Mouse (Mus musculus): ENCODE data around the gene Tssk1. TPM values are rescaled to one million over a fixed set of nuclear protein-coding genes. Genes with fewer than 3 reads are reported as not detected.

Tssk1 gene
- polyA plus RNA-seq, 1 experiment from 2014 or later, result 0.04 TPM

DNA sequence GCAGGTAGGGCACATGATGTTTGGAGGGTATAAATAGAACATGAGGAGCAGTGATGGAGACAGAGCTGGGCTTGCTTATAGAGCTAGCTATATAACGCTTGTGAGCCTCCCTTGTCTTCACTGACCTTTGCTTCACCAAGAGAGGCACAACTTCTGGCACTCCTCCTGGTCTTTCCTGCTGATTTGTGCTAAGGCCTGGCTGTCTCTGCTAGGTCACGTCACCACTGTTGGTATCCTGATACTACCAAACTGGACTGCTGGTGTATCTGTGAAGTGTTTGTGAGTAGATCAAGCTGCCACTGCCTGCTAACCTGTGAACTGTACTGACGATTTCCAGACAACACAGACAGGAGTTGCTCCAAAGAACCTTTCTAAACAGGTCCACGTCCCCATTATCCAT lies 18.8 kb upstream of the Tssk1 start:
- Histone ChIP-seq H3K27ac (replicated peaks) (no peak overlapping the region), H3K27me3 (no peaks in the 10 kb centered on the region), H3K36me3 (peaks cover 14% of the 10 kb centered on the region), H3K9ac (no peak overlapping the region), H3K4me1 (replicated peaks) (no peaks in the 10 kb centered on the region), H3K4me3 (no peak overlapping the region), H3K4me2 (no peak overlapping the region), H3K9me3 (no peaks in the 10 kb centered on the region)
- WGBS, result 95% methylated on average over 4 of the region's 4 CpGs
- ATAC-seq (ENCODE audit: low FRiP score, low read depth), result no peak

DNA sequence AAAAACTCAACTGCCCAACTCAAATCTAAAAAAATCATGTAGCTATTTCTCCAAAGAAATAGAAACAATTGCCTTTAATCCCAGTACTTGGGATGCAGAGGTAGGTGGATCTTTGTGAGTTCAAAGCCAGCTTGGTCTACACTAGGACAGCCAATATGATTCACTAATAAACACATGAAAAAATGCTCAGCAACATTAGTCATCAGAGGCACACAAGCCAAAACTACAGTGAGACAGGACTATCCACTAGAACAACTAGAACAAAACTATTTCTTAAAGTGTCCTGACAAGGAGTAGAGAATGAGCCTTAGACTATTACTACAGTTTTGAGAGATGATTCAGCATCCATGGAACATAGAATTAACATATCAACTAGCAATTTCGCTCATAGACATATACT lies 17.9 kb upstream of the Tssk1 start:
- H3K9me3 ChIP-seq, result no peaks in the 10 kb centered on the region
- no peaks in the 10 kb centered on the region for H3K27me3 ChIP-seq
- no peak overlapping the region for H3K4me3 ChIP-seq
- H3K27ac ChIP-seq (replicated peaks), result no peak overlapping the region
- WGBS, result 100% methylated on average over 1 of the region's 1 CpGs
- H3K36me3 ChIP-seq, result peaks cover 13% of the 10 kb centered on the region
- no peak overlapping the region for H3K4me2 ChIP-seq
- no peak overlapping the region for H3K9ac ChIP-seq
- ATAC-seq (ENCODE audit: low FRiP score, low read depth), result no peak
- H3K4me1 ChIP-seq (replicated peaks), result no peaks in the 10 kb centered on the region

DNA sequence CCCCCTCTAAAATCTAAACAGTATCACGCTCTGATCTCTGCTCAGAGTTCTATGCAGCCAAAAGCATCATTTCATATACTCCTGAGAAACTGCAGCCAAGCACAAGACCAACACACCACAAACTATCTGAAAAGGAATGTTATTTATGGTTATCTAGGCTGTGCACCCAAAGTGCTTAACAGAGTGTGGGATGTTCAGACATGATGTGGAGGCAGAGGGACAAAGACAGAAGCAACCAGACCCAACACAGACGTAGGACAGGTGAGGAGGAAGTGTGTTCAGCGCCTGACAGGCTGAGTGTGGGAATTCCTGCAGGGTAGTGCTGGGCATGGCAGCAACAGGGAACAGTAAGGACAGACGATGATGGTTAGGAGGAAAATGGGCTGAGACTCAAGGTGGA lies 14.5 kb upstream of the Tssk1 start:
- H3K4me3 ChIP-seq, result no peak overlapping the region
- ATAC-seq (ENCODE audit: low FRiP score, low read depth), result no peak

DNA sequence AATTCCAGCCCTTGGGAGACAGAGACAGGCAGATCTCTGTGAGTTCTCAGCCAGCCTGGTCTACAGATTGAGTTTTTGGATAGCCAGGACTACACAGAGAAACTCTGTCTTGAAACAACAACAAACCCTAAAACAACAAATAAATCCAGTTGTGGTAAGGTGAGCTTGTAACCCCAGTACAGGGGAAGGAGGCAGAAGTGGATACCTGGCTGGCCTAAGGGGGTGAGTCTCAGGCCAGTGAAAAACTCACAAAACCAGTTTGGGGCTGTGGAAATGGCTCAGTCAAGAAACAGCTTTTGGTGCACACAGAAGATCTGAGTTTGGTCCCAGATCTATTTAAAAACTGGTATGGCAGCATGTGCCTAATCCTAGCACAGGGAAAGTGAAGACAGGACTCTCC lies 11.8 kb upstream of the Tssk1 start:
- no peak overlapping the region for H3K4me3 ChIP-seq
- H3K27me3 ChIP-seq, result no peaks in the 10 kb centered on the region
- no peak overlapping the region for H3K4me2 ChIP-seq
- no peak for ATAC-seq (ENCODE audit: low FRiP score, low read depth)
- H3K27ac ChIP-seq (replicated peaks), result no peak overlapping the region
- no peaks in the 10 kb centered on the region for H3K9me3 ChIP-seq
- H3K36me3 ChIP-seq, result no peaks in the 10 kb centered on the region
- H3K4me1 ChIP-seq (replicated peaks), result peaks cover 23% of the 10 kb centered on the region
- no peak overlapping the region for H3K9ac ChIP-seq

More for the DNA sequence above, 14.5 kb upstream of the Tssk1 start:
- Histone ChIP-seq H3K4me2 (no peak overlapping the region), H3K36me3 (no peaks in the 10 kb centered on the region), H3K4me1 (replicated peaks) (peaks cover 4% of the 10 kb centered on the region; the same call in 1 of the 2 replicates), H3K27me3 (no peaks in the 10 kb centered on the region), H3K9me3 (no peaks in the 10 kb centered on the region), H3K9ac (no peak overlapping the region), H3K27ac (replicated peaks) (no peak overlapping the region)
- WGBS, result 94% methylated on average over 4 of the region's 4 CpGs

DNA sequence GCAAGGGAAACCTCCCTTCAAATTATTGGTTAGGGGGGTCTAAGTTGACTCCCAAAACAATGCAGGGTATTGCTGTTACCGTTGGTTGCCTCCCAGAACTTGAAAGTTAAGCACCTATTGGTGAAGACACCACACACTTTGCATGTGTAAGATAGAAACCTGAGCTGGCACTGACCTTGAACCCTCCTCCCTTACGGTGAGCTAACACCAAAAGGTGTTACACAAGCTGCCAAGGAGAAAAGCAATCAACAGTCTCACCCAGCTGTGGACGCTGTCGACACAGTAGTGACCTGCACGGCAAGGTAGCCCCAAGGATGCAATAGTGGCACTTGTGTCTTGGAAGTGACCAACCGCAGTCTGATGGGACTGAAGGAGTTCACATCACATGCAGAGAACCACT lies 9.9 kb upstream of the Tssk1 start:
- no peak for ATAC-seq (ENCODE audit: low FRiP score, low read depth)
- Histone ChIP-seq H3K9me3 (no peaks in the 10 kb centered on the region), H3K4me1 (replicated peaks) (peaks cover 23% of the 10 kb centered on the region), H3K36me3 (no peaks in the 10 kb centered on the region), H3K4me3 (no peak overlapping the region), H3K4me2 (no peak overlapping the region), H3K27ac (replicated peaks) (no peak overlapping the region), H3K27me3 (no peaks in the 10 kb centered on the region), H3K9ac (no peak overlapping the region)
- WGBS, result 88% methylated on average over 6 of the region's 6 CpGs

DNA sequence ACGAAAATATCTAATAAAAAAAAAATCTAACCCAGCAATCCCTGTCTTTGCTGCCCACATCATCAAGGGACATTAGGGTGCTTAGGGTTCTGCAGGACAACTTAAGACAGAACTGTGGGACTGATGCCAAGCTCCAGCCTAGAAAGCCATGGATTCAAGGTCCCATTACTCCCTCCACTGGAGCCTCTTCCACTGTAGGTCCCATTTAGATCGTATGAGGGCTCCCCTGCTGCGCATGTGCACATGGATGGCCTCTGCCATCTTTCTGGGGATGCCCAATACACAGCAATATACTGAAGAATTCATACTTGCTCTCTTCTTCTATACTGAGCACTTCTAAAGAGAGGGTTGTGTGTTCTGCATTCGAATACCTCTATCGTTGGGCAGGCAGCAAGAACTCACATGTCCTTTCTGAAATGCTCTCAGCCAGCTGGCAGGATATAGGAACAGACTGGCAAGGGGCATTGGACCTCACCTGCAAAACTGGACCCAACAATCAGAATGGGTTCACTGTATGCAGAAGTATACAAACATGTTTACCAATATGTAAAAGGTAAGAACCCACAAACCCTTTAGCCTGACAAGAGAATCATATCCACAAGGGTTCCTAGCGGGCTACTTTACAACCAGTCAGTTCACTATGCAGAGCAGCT lies 4.2 kb upstream of the Tssk1 start:
- Histone ChIP-seq H3K4me1 (replicated peaks) (peaks cover 45% of the 10 kb centered on the region), H3K4me3 (peak overlapping the region; percentile 75), H3K36me3 (no peaks in the 10 kb centered on the region), H3K27ac (replicated peaks) (no peak overlapping the region), H3K4me2 (peak overlapping the region; percentile 72), H3K9me3 (no peaks in the 10 kb centered on the region), H3K27me3 (no peaks in the 10 kb centered on the region), H3K9ac (peak overlapping the region; percentile 94)
- WGBS, result 86% methylated on average over 6 of the region's 6 CpGs
- no peak for ATAC-seq (ENCODE audit: low FRiP score, low read depth)

DNA sequence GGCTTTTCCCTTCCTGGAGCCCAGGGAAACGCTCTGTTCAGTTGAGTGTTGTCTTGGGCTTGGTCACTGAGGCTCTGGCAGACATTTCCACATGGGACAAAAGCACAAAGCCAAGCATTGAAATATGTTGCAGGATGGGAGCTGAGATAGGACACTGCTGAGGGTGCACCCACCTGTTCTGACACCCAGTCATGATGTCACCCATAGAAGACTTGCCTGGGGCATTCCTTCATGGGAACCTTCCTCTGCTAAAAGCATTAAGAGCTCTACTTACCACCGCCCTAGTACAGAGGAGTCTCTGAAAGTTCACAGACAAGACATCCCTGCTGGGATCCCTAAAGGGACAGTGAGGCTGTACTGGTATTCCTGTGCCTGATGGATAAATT lies 3.7 kb upstream of the Tssk1 start:
- Histone ChIP-seq H3K36me3 (no peaks in the 10 kb centered on the region), H3K4me1 (replicated peaks) (peaks cover 41% of the 10 kb centered on the region), H3K4me3 (peak overlapping the region; percentile 75), H3K9me3 (no peaks in the 10 kb centered on the region), H3K27me3 (no peaks in the 10 kb centered on the region), H3K27ac (replicated peaks) (no peak overlapping the region), H3K9ac (peak overlapping the region; percentile 94), H3K4me2 (peak overlapping the region; percentile 72)
- ATAC-seq (ENCODE audit: low FRiP score, low read depth), result no peak
- 39% methylated on average over 2 of the region's 2 CpGs for WGBS

DNA sequence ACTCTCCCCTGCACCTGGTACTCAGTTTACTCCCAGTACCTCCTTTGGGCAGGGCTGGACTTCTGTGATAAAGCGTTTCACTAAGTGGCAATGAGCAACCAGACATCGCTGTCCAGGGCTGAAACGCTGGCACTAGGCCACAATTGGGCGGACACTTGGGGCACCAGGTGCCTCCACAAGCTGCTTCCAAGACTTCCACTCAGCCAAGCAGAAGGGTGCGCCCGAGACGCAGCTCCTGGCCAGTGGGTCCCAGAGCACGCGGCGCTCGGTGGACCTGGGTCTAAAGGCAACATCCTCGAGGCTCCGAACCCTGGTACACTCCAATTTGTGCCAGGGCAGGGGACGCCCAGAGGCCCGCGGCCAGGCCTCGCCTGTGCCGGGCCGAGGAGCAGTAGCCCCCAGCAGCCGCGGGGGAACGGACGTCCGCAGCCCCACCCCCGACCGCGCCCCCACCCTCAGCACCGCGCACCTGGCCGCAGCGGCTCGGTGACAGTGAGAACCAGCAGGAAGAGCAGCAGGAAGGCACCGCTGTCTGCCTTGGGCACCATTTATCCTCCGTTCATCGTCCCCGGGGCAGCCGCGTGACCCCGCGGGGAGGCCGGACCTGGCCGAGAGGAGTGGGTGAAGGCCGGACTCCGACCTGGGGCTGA lies 3.0 kb upstream of the Tssk1 start:
- peak overlapping the region; percentile 75 for H3K4me3 ChIP-seq
- H3K9ac ChIP-seq, result peak overlapping the region; percentile 94
- no peaks in the 10 kb centered on the region for H3K9me3 ChIP-seq
- H3K36me3 ChIP-seq, result no peaks in the 10 kb centered on the region
- H3K27ac ChIP-seq (replicated peaks), result peak overlapping the region; percentile 97
- H3K27me3 ChIP-seq, result no peaks in the 10 kb centered on the region
- under 1% methylated on average over 34 of the region's 44 CpGs for WGBS
- peaks cover 36% of the 10 kb centered on the region for H3K4me1 ChIP-seq (replicated peaks)
- H3K4me2 ChIP-seq, result peak overlapping the region; percentile 72
- ATAC-seq (ENCODE audit: low FRiP score, low read depth), result peak; percentile 62

DNA sequence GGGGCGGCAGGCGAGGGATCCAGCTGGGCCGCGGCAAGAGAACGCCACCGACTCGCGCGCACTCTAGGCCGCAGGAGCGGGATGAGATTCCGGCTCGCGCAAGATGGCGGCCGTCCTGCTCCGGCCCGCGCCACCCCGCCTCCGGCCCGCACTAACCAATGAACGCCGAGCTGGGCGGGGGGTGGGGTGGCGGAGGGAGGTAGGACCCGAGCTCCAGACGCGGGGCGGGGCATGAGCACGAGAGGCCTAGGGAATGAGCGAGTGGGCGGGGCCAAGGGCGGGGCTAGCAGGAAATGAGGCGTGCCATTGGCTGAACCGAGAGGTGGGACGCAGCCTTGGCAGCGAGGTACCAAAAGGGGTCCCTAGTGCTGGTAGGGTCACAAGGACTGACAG lies 2.5 kb upstream of the Tssk1 start, which contains the start of gene Gm20518:
Gene Gm20518 (minus strand): TSS at position 105 of the 393 bp plus-strand sequence.
- H3K4me1 ChIP-seq (replicated peaks), result peaks cover 31% of the 10 kb centered on the region
- no peaks in the 10 kb centered on the region for H3K36me3 ChIP-seq
- H3K4me2 ChIP-seq, result peak within 1 kb of the TSS; percentile 72
- ATAC-seq (ENCODE audit: low FRiP score, low read depth), result peak; percentile 97
- no peaks in the 10 kb centered on the region for H3K27me3 ChIP-seq
- H3K27ac ChIP-seq (replicated peaks), result peak within 1 kb of the TSS; percentile 97
- no peaks in the 10 kb centered on the region for H3K9me3 ChIP-seq
- H3K9ac ChIP-seq, result peak within 1 kb of the TSS; percentile 94
- WGBS, result under 1% methylated on average over 38 of the region's 38 CpGs
- peak within 1 kb of the TSS; percentile 75 for H3K4me3 ChIP-seq

DNA sequence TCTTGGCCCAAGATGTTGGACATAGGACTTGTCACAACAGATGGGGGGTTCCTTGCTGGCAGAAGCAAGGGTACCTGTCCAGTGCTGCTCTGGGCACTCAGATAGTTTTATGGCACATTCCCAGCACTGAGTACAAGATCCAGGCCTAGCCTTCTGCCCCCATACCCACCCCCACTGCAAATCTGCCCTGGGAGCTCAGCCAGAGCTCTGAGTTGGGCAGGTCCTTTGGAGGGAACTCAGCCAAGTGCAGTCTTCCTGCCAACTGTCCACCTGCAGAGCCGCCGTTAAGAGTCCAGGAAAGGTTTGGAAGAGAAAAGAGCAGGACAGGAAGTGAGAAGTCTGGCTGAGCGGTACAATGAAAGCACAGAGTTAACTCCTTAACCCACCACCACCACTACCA lies 1.4 kb upstream of the Tssk1 start:
- ATAC-seq (ENCODE audit: low FRiP score, low read depth), result no peak
- Histone ChIP-seq H3K9me3 (no peaks in the 10 kb centered on the region), H3K36me3 (no peaks in the 10 kb centered on the region), H3K4me2 (no peak overlapping the region), H3K27ac (replicated peaks) (peak overlapping the region; percentile 97), H3K4me1 (replicated peaks) (peaks cover 26% of the 10 kb centered on the region), H3K27me3 (no peaks in the 10 kb centered on the region), H3K9ac (no peak overlapping the region), H3K4me3 (no peak overlapping the region)
- 59% methylated on average over 3 of the region's 3 CpGs for WGBS

DNA sequence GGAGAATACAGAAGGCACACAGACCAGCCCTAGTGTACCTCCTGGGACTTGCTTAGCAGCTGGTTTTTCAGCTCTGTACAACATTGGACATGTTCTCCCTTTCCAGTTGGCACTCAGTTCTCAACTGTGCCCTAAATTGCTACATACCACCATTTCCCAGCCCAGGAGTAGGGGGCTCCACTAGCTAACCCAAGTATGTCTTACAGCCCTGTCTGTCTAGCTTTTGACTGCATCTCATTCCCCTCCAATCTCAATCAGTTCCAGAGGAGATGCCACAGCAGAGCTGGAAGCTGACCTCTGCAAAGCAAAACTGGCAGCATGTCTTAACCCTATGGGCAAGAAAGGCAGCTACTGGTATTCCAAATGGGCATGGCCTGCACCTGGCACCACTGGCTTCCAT lies 2.1 kb downstream of the Tssk1 start:
- Histone ChIP-seq H3K9me3 (no peaks in the 10 kb centered on the region), H3K27me3 (no peaks in the 10 kb centered on the region), H3K4me2 (no peak overlapping the region), H3K4me1 (replicated peaks) (peaks cover 13% of the 10 kb centered on the region), H3K27ac (replicated peaks) (no peak overlapping the region), H3K9ac (no peak overlapping the region), H3K4me3 (no peak overlapping the region), H3K36me3 (peaks cover 19% of the 10 kb centered on the region)
- no peak for ATAC-seq (ENCODE audit: low FRiP score, low read depth)

DNA sequence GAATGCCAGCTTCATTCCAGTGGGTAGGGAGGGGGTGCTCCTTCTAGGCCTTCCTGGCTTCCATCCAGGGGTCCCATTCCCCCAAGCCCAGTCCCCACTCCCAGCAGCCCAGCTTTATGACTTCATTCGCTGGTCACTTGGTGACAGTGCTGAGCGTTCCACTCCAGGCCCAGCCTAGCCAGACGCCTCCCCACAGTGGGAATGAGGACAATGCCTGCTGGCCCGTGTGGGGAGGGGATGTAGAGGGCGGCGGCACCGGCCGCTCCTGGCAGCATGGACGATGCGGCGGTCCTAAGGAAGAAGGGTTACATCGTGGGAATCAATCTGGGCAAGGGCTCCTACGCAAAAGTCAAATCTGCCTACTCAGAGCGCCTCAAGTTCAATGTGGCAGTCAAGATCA lies 4.4 kb downstream of the Tssk1 start, which contains the start of the genes Dgcr2 and Tssk2:
Gene Dgcr2 (minus strand): TSS at position 101 of the 400 bp plus-strand sequence.
Gene Tssk2 (plus strand): TSS at position 176 of the 400 bp plus-strand sequence.
- 90% methylated on average over 14 of the region's 14 CpGs for WGBS
- H3K27me3 ChIP-seq, result no peaks in the 10 kb centered on the region

More for the DNA sequence above, 4.4 kb downstream of the Tssk1 start, which contains the start of the genes Dgcr2 and Tssk2:
- H3K4me2 ChIP-seq, result no peak within 1 kb of the TSS
- H3K9ac ChIP-seq, result no peak within 1 kb of the TSS
- no peaks in the 10 kb centered on the region for H3K9me3 ChIP-seq
- no peak for ATAC-seq (ENCODE audit: low FRiP score, low read depth)
- H3K36me3 ChIP-seq, result peaks cover 41% of the 10 kb centered on the region
- H3K27ac ChIP-seq (replicated peaks), result no peak within 1 kb of the TSS
- H3K4me3 ChIP-seq, result no peak within 1 kb of the TSS
- no peaks in the 10 kb centered on the region for H3K4me1 ChIP-seq (replicated peaks)
